Mouse (Mus musculus) fibroblast of lung, adult 2 months (primary cell): ENCODE results near the gene Slc13a2.

ENCODE experiments used
- DNase-seq: peaks from one replicate; pipeline ENCODE4 v3.0.0-alpha.2; 2011; ENCODE audit warnings: low read depth

Slc13a2 gene

DNA sequence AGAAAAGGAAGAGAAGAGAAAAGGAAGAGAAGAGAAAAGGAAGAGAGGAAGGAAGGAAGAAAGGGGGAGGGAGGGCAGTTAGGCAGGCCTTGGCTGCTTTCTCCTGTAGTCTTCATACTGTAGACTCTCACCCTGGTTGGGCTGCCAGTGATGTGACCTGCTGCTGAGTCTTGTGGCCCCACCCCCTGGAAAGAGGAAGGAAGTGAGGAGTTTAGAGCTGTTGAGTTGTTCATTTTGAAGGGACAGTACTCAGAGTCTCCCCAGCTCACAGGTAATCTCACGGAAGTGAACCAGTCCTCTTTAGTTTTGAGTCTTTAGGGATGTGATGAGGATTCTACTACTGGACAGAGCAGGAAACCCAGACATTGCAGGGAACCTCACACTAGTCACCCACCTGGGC is 68.9 kb downstream of the Slc13a2 start:
- DNase-seq = no peak

DNA sequence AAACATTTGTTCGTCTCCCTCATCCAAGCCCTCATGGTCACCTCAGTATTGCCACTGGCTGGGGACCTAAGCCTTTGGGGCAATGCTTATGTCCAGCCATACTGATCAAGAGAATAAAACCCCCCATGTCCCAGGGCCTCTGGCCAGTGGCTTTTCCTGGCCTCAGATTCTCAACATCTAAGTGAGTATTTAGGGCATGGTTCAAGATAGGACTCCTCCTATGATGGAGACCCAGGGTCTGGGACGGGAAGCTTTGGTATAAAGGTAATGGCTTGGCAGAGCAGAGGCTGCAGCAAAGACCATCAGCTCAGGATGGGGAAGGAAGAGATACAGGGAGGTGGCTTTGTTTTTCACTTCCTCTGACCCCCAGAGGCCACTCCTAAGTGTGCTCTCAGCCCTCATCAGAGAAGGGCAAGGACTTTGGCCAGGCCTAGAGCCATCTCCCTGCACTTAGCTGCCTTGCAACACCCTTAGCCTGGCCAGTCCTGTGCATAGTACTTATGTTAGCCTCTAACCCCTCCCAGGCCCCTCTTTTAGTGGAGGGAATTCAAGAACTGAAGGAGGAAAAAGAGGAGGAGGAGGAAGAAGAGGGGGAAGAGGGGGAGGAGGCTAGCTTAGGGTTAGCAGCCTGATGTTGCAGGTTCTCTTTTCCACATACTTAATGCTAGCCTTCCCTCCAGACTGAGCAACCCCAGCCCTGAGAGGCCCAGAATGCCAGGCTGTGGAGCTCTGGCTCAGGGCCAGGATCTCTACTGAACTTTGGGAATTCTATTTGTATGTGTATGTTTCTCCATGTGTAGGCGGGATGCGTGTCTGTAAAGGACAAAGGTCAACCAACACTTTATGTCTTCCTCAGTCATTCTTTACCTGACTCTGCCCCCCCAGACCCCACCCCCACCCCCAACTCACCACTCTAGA is 72.3 kb downstream of the Slc13a2 start:
- DNase-seq = no peak

DNA sequence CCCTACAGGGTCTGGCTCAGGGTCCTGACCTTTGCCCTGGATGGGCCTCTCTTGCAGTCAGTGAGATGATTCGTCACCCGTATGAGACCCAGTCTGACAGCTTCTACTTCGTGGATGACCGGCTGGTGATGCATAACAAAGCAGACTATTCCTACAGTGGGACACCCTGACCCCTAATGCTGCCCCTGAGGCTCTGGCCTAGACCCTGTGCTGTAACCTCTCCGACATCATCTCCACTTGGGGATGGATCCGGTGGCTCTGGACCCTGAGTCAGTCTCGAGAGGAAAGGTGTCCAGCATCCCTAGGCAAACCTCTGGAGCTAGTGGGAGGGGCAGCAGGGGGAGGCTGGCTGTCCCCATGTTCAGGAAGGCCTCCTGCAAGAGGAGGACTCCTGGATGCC is 73.5 kb downstream of the Slc13a2 start:
- no peak for DNase-seq

DNA sequence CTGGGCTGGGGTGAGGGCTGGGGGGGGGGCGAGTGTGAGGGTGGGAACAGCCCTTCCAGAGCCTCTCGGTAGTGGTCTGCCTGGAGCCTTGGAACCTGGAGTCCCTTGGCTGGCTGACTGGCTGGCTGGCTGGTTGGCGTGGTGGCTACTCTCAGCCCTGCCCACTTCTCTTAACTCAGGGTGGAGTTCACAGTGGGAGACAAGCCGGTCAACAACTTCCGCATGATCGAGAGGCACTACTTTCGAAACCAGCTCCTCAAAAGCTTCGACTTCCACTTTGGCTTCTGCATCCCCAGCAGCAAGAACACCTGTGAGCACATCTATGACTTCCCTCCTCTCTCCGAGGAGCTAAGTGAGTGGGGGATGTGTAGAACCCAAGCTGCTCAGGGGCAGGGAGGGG is 74.1 kb downstream of the Slc13a2 start:
- no peak for DNase-seq
